Mouse (Mus musculus) T-helper 2 cell (primary cell): ENCODE results near the gene Rnd1.

Experiments used
- in situ Hi-C: fragments of 300-600 bp; cut with MboI, MseI; formaldehyde crosslinking; loops from one replicate; pipeline ENCODE4 v1.15.1; 2025; ENCODE audit warnings: high pct_unique_total_duplicates

Gene Rnd1

DNA sequence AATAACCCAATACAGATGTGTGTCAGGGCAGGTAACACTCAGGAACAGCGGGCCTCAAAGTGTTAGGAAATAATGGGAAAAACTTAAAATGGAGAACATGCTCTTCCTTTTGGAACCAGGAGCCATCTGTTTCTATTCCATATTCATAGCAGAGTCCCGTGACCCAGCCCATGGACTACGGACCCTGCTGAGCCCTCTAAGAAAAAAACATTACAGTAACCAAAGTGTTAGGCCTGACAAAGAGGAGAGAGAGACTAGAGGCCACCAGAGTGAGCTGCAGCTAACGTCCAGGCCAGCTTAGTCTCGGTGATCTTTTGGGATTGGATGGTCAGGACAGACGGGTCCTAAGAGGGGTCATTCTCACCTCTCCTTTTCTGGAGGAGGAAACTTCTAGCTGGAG, 62.3 kb downstream of the Rnd1 start:
- in situ Hi-C loops = loop anchor here (5.0 to 10.0 kb wide), 2 partner anchors 33 to 440 kb away; no protein-coding TSS in a partner anchor

DNA sequence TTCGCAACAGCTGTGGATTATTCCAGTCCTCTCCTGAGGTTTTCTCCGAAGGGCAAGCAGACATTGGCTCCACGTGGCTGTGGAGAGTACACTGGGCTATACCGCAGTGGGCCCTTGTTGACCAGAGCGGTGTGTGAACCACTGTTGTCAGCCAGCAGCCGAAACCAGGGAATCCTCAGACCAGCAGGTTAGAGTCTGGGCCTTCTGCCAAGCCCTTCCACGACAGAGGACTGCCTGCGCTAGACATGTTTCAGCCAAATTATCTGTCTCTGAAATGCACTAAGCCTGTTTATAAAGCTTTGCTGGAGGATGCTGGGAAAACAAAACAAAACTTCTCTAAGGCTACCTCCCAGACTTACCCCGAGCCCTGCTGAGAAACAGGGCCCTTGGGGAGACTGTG, 62.7 kb downstream of the Rnd1 start:
- in situ Hi-C loops = loop anchor here (10.0 kb wide), 1 partner anchor 440 kb away; no protein-coding TSS in a partner anchor
